Mouse (Mus musculus): ENCODE measurements around the gene Irx4. TPM values are rescaled to one million over a fixed set of nuclear protein-coding genes. Genes with fewer than 3 reads are reported as not detected.

Irx4 gene
- total RNA-seq, 2 experiments from 2014 or later: not detected

DNA sequence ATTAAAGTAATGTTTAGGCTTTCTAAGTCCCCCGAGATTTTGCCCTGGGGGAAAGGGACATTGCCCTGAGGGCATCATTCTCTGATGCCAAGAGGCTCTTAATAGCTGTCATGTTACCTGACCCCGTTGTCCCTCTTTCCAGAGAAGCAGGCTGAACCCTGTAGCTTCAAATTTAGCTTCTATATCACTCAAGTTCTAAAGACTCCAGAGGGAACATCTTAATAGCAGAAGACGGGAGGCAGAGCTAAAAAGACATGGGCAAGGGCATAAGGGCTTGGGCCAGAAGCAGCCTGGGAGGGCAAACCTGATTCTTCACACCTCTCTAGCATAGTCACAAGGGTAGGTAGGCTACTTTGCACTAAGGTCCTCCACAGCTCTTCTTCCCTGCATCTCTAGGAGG lies 9.6 kb downstream of the Irx4 start:
- no peak for DNase-seq (ENCODE audit: low spot score in 2 of 2)

GRCm38 (mm10) chr13:73270451-73271081 lies 10.3 kb downstream of the Irx4 start:
- DNase-seq (ENCODE audit: low spot score in 2 of 2): no peak

DNA sequence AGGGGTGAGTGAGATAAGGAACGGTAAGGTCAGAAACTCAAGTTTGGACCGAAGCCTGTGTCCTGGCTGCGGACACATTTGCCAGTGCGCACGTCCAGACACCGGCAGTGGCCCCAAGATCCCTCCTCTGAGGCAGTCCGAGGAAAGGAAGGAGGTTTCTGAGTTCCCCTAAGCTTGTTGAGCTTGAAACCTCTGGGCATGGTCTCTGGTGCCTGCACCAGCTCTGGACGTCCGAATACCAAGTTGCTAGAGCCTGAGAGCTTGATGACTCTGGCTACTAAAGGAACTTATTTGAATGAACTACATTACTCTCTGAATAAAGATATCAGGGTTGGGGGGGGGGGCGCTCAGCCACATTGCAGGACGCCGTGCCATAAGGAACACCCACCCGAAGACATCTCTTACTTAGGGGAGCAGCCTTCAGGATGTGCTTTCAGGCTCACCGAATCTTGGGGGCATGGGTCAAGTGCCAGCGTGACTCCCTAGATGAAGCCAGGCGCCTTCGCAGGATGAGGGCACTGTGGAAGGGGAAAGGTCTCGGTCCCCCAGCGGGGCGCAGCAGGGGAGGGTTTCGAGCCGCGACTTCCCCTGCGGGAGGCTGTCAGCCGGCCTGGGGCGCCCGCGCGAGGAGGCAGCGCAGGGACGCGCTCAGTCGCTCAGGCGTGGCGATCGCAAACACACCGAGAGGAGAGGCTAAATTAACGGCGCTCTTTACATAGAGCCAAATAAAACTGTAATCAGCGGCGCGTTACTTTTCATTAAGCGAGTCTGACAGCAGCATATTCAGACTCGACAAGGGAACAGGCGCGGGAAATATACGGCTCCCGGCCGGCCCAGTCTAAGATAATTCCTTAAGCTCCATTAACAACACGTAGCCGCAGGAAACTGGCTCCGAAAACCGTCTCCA lies 11.3 kb downstream of the Irx4 start:
- no peak for DNase-seq (ENCODE audit: low spot score in 2 of 2)

GRCm38 (mm10) chr13:73272794-73273282 lies 12.6 kb downstream of the Irx4 start:
- no peak for DNase-seq (ENCODE audit: low spot score in 2 of 2)

DNA sequence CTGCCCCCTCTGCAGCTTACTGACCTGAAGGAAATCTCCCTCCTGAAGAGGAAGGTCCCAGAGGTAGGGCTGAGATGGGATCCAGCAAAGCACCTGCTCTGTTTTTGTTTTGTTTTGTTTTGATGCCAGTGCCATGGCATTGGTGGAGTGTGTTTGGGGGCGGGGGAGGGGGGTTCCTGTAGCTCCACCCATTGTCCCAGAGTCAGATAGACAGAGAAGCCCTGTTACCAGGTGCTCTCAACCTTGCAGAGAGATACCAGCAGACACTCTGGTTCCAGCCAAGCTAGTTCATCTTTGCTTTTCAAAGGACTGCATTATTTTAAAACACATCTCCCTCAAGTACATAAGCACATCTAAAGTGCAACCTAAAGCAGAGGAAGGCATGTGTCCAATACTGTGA lies 13.3 kb downstream of the Irx4 start:
- DNase-seq (ENCODE audit: low spot score in 2 of 2): no peak

- no peak for DNase-seq (ENCODE audit: low spot score in 2 of 2)
Observed at GRCm38 (mm10) chr13:73277361-73277760, 17.1 kb downstream of the Irx4 start.

DNA sequence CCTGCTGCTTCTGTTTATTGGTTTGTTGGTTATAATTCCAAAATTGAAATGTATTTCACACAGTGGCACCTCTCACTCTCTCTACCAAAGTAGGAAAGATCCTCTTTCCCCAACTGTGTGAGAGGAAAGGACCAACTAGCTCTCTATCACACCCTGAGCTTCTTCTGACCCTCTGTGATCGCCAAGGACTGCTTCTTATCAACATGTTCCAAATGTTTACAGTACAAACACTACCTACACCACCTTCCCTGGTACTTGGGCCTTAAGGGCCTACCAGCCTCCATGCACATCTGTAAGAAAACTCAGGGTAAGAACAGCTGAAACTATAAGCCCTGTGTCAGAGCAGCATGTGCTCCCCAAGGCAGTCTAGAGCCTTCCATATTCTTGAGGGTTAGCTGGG lies 17.5 kb downstream of the Irx4 start:
- no peak for DNase-seq (ENCODE audit: low spot score in 2 of 2)

DNA sequence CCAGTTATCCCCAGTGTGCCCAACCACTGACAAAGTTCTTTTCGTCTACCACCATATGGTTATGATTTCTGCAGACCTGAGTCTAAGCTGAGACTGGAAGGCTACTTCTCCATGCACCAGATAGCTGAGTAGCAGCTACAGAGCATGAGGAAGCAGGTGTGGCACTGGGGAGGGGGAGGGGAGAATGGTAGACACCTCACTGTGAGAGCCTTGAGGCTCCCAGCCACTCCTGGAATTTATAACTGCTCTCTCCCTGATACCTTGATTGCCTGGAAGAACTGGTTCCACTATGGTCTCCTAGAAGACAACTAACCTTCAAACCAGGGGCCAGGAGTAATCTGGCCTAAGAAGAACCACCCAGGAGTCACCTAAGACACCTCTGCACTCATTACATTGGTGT lies 18.9 kb downstream of the Irx4 start:
- DNase-seq (ENCODE audit: low spot score in 2 of 2): no peak

GRCm38 (mm10) chr13:73282407-73282806 lies 22.1 kb downstream of the Irx4 start:
- no peak for DNase-seq (ENCODE audit: low spot score in 2 of 2)

DNA sequence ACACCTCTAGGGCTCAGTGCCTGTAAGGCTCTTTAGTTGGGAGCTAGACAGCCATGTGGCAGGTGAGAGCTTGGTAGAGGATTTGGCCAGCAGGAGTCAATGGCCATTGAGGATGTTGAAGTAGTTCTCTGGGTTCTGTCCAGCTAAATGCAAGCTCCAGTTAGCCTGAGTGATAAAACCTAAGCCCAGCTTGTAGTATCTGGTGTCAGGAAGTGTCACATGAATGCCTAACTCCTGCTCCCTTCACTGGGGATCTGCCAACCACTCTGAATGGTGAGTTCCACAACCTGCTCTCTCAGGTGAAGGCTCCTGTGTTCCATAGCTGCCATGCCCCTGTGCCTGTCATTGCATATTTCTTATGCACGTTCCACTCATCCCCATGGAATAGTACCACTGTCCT lies 23.3 kb downstream of the Irx4 start:
- no peak for DNase-seq (ENCODE audit: low spot score in 2 of 2)

DNA sequence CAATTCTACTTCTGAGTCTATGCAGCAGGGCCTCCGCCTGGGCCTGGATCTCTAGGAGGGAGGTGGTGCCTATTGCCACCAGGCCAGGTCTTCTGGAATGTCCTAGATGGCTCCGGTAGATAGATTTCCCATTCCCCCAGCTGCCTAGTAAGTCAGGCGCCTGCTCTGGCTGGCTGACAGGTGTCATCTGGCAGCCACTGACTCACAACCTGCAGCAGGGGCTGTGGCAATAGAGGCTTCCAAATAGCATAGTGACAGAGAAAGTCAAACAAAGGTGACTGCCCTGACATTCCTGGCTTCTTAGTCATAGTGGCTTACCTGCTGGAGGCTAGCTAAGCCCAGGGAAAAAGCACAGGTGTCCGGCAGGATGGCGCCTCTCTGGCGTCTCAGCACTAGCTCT lies 29.9 kb downstream of the Irx4 start:
- no peak for DNase-seq (ENCODE audit: low spot score in 2 of 2)

DNA sequence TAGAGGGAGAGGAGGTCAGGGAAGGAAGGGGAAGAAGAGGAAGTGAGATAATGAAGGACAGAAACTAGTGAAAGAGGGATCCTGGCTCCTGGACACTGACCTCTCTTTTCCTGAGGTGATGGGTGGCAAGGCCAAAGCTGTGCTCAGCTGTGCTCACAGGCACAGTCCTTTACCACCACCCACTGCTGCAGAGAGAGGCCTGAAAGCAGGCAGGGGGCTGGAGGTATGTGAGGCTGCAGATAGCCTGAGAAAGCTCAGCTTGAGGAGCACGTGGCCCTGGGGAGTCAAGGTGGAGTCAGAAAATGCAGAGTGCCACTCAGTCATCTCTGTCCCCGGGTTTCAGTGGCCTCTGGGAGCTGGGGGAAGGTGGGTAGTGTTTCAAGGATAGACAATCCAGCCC lies 30.8 kb downstream of the Irx4 start:
- DNase-seq (ENCODE audit: low spot score in 2 of 2): no peak

DNA sequence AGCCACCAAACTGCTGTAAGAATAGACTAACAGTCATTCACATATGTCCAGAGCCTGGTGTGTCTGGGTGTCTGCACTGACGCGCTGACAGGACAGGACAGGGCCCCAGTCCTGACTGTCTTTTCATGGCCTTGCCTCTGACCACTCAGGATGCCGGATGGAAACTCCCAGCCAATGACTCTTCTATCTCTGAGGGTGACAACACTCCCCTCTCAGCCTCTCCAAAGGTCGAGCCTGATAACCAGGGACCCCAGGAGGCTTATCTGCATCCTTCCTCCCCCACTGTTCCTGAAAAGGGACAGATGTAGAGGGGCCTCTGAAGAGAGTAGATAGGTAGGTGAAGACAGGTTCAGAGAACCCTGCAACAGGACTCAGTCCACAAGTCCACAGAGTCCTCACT lies 38.4 kb downstream of the Irx4 start:
- DNase-seq (ENCODE audit: low spot score in 2 of 2): no peak

GRCm38 (mm10) chr13:73299322-73299721 lies 39.0 kb downstream of the Irx4 start:
- no peak for DNase-seq (ENCODE audit: low spot score in 2 of 2)

- DNase-seq (ENCODE audit: low spot score in 2 of 2): no peak
Observed at GRCm38 (mm10) chr13:73304729-73305128, 44.5 kb downstream of the Irx4 start.

- DNase-seq (ENCODE audit: low spot score in 2 of 2): no peak
Observed at GRCm38 (mm10) chr13:73305398-73306084, 45.3 kb downstream of the Irx4 start.

- DNase-seq (ENCODE audit: low spot score in 2 of 2): no peak
Observed at GRCm38 (mm10) chr13:73306085-73306410, 45.8 kb downstream of the Irx4 start.

- no peak for DNase-seq (ENCODE audit: low spot score in 2 of 2)
Observed at GRCm38 (mm10) chr13:73306430-73306829, 46.2 kb downstream of the Irx4 start.

GRCm38 (mm10) chr13:73310183-73310929 lies 50.1 kb downstream of the Irx4 start:
- peak; percentile 41 to 52 for DNase-seq (ENCODE audit: low spot score in 2 of 2)
